ENCODE assay signal across 22 mouse cellular contexts in genomic region chr1:126719733-126720348, GRCm38 (mm10).
DNase-seq lines count a peak whose midpoint lies in the region; ATAC-seq and TF ChIP-seq lines count a peak whose summit lies in the region.
"Had no signal": no experiment of that assay in that cellular context is flagged by ENCODE, and none has a peak within 500 bp of the region (broad histone marks: within the 10 kb centered on the region; RNA-seq: fewer than 3 reads in every experiment).

No protein-coding gene starts in this region.

- WGBS in intestine, embryonic 14.5 days, result 44% methylated on average over 5 of the region's 5 CpGs
- WGBS in intestine, embryonic 16.5 days, result 38% methylated on average over 5 of the region's 5 CpGs
- 19% methylated on average over 5 of the region's 5 CpGs for WGBS in small intestine, adult 2 months
- WGBS in midbrain, embryonic 11.5 days, result 80% methylated on average over 5 of the region's 5 CpGs

- no peak for TF ChIP-seq POLR2A in small intestine, adult 2 months (IDR thresholded peaks at IDR 0.05; ENCODE audit: low read depth, low read length)

- no peak for TF ChIP-seq CTCF in G1E (IDR thresholded peaks at IDR 0.05; ENCODE audit: low read depth, low read length)
- no peak for TF ChIP-seq CTCF in small intestine, adult 2 months (IDR thresholded peaks at IDR 0.05; ENCODE audit: extremely low read depth, insufficient read length, insufficient replicate concordance, low read depth, low read length)

- no peak overlapping the region for H3K27ac ChIP-seq in intestine, embryonic 14.5 days (ENCODE audit: low read depth)
- peak overlapping the region; percentile 82 for H3K27ac ChIP-seq in intestine, embryonic 16.5 days (ENCODE audit: low read length)
- peak overlapping the region; percentile 60 for H3K27ac ChIP-seq in small intestine, adult 2 months (ENCODE audit: insufficient read depth, low read depth, low read length)
- no peak overlapping the region for H3K27ac ChIP-seq in midbrain, embryonic 11.5 days (ENCODE audit: low read depth, low read length)
- H3K27ac ChIP-seq: embryonic facial prominence, embryonic 10.5 days; embryonic facial prominence, embryonic 12.5 days had no signal

- DNase-seq in G1E (ENCODE audit: low spot score), result no peak
- DNase-seq in intestine, embryonic 14.5 days (ENCODE audit: low spot score), result no peak
- no peak for DNase-seq in midbrain, embryonic 11.5 days (ENCODE audit: low spot score, missing footprints)
- no peak for DNase-seq in frontal cortex, postnatal 10 days (ENCODE audit: low spot score in 2 of 2)
- no peak for DNase-seq in left cerebral cortex, postnatal 36 days (ENCODE audit: low spot score in 2 of 2)
- DNase-seq in urinary bladder, adult 18-20 months (ENCODE audit: low spot score in 2 of 2), result no peak
- DNase-seq: adrenal gland, adult 8-10 months; adrenal gland, postnatal 14 days; adrenal gland, postnatal 36 days; cerebellum, adult 11-12 months; cerebellum, adult 2 months; cerebellum, adult 9-10 months; cerebellum, postnatal 10 days; cerebellum, postnatal 25 days had no signal

- intact Hi-C loops in left cerebral cortex, postnatal 36 days (cut with DNase I), result loop anchor here (10.0 kb wide), 1 partner anchor 225 kb away; no protein-coding TSS in a partner anchor

- no peak overlapping the region for H3K9ac ChIP-seq in intestine, embryonic 14.5 days (ENCODE audit: low read length)
- H3K9ac ChIP-seq in intestine, embryonic 16.5 days (ENCODE audit: low read depth, low read length), result no peak overlapping the region
- H3K9ac ChIP-seq in midbrain, embryonic 11.5 days (ENCODE audit: low read length), result no peak overlapping the region
- H3K9ac ChIP-seq: embryonic facial prominence, embryonic 12.5 days had no signal

- H3K9me3 ChIP-seq in G1E (replicated peaks), result peaks cover 36% of the 10 kb centered on the region
- no peaks in the 10 kb centered on the region for H3K9me3 ChIP-seq in intestine, embryonic 14.5 days (ENCODE audit: control insufficient read depth, low read length)
- H3K9me3 ChIP-seq in intestine, embryonic 16.5 days (ENCODE audit: control insufficient read depth, low read length), result no peaks in the 10 kb centered on the region
- peaks cover 3% of the 10 kb centered on the region; the same call in 1 of the 2 replicates for H3K9me3 ChIP-seq in midbrain, embryonic 11.5 days (ENCODE audit: control insufficient read depth, low read length)
- H3K9me3 ChIP-seq: embryonic facial prominence, embryonic 10.5 days; embryonic facial prominence, embryonic 12.5 days had no signal

- no peak overlapping the region for H3K4me3 ChIP-seq in G1E (ENCODE audit: low read depth, low read length)
- H3K4me3 ChIP-seq in intestine, embryonic 14.5 days (ENCODE audit: low read depth, low read length), result no peak overlapping the region
- H3K4me3 ChIP-seq in intestine, embryonic 16.5 days (ENCODE audit: low read length), result no peak overlapping the region
- H3K4me3 ChIP-seq in small intestine, adult 2 months (ENCODE audit: low read depth, low read length), result peak overlapping the region; percentile 5; the same call in 1 of the 2 replicates
- no peak overlapping the region for H3K4me3 ChIP-seq in midbrain, embryonic 11.5 days (ENCODE audit: low read depth, low read length)
- H3K4me3 ChIP-seq: embryonic facial prominence, embryonic 10.5 days; embryonic facial prominence, embryonic 12.5 days had no signal

- H3K4me2 ChIP-seq in intestine, embryonic 14.5 days (ENCODE audit: low read length), result no peak overlapping the region
- no peak overlapping the region for H3K4me2 ChIP-seq in intestine, embryonic 16.5 days (ENCODE audit: low read depth, low read length)
- H3K4me2 ChIP-seq in midbrain, embryonic 11.5 days, result no peak overlapping the region
- H3K4me2 ChIP-seq: embryonic facial prominence, embryonic 12.5 days had no signal

- H3K4me1 ChIP-seq in G1E (ENCODE audit: insufficient read depth, low read depth, low read length), result peaks cover 2% of the 10 kb centered on the region; the same call in 1 of the 2 replicates
- H3K4me1 ChIP-seq in intestine, embryonic 14.5 days (replicated peaks; ENCODE audit: control insufficient read depth, insufficient read depth, low read length), result no peaks in the 10 kb centered on the region
- peaks cover 11% of the 10 kb centered on the region for H3K4me1 ChIP-seq in intestine, embryonic 16.5 days (ENCODE audit: control insufficient read depth, insufficient read depth, low read length)
- peaks cover 15% of the 10 kb centered on the region for H3K4me1 ChIP-seq in small intestine, adult 2 months (ENCODE audit: control insufficient read depth, insufficient read depth, insufficient read length, low read length)
- no peaks in the 10 kb centered on the region for H3K4me1 ChIP-seq in midbrain, embryonic 11.5 days (ENCODE audit: control insufficient read depth, insufficient read depth, low read length)
- H3K4me1 ChIP-seq: embryonic facial prominence, embryonic 10.5 days; embryonic facial prominence, embryonic 12.5 days had no signal

- H3K27me3 ChIP-seq in G1E (ENCODE audit: insufficient read depth, low read length), result no peaks in the 10 kb centered on the region
- no peaks in the 10 kb centered on the region for H3K27me3 ChIP-seq in intestine, embryonic 14.5 days (replicated peaks; ENCODE audit: control insufficient read depth, insufficient read depth, low read length)
- H3K27me3 ChIP-seq in intestine, embryonic 16.5 days (replicated peaks; ENCODE audit: control insufficient read depth, insufficient read depth, low read length), result no peaks in the 10 kb centered on the region
- H3K27me3 ChIP-seq in small intestine, adult 2 months (ENCODE audit: control insufficient read depth, insufficient read depth, low read length), result no peaks in the 10 kb centered on the region
- no peaks in the 10 kb centered on the region for H3K27me3 ChIP-seq in midbrain, embryonic 11.5 days (ENCODE audit: control insufficient read depth, insufficient read depth, low read length)
- H3K27me3 ChIP-seq: embryonic facial prominence, embryonic 12.5 days had no signal

- peak; percentile 9; the same call in 1 of the 2 replicates for ATAC-seq in G1E (ENCODE audit: extremely low read depth, insufficient number of reproducible peaks, low FRiP score, poor library complexity, severe bottlenecking)
- peak; percentile 77 for ATAC-seq in intestine, embryonic 14.5 days (replicated peaks; ENCODE audit: low FRiP score, low TSS enrichment, low read depth)
- ATAC-seq in intestine, embryonic 16.5 days, result peak; percentile 97
- ATAC-seq in midbrain, embryonic 11.5 days (ENCODE audit: low FRiP score), result no peak
- ATAC-seq: activated CD4-positive, CD25-positive, alpha-beta regulatory T cell, adult 4 months; forebrain, embryonic 14.5 days; forebrain, embryonic 16.5 days; Patski had no signal

- no peaks in the 10 kb centered on the region for H3K36me3 ChIP-seq in G1E (replicated peaks)
- H3K36me3 ChIP-seq in intestine, embryonic 14.5 days (ENCODE audit: control insufficient read depth, insufficient read depth, low read length), result no peaks in the 10 kb centered on the region
- no peaks in the 10 kb centered on the region for H3K36me3 ChIP-seq in intestine, embryonic 16.5 days (ENCODE audit: control insufficient read depth, insufficient read depth, low read length)
- no peaks in the 10 kb centered on the region for H3K36me3 ChIP-seq in small intestine, adult 2 months (ENCODE audit: control insufficient read depth, insufficient read depth, low read length)
- H3K36me3 ChIP-seq in midbrain, embryonic 11.5 days (ENCODE audit: control insufficient read depth, insufficient read depth, low read length), result 0 out of 2 replicates have a peak, but pooled peaks cover 2% of the 10 kb centered on the region
- H3K36me3 ChIP-seq: embryonic facial prominence, embryonic 10.5 days; embryonic facial prominence, embryonic 12.5 days had no signal

Comparison
In these comparisons a context has a peak if more than half of its experiments do, and no peak if none do; other contexts are left out.
1. H3K27ac ChIP-seq: peak in intestine, embryonic 16.5 days (single experiment) and small intestine, adult 2 months (single experiment); none in intestine, embryonic 14.5 days (single experiment) and midbrain, embryonic 11.5 days (single experiment).